Mouse (Mus musculus) embryonic facial prominence, embryonic 14.5 days (tissue): ENCODE data around the gene Reg4. TPM values are rescaled to one million over a fixed set of nuclear protein-coding genes. Genes with fewer than 3 reads are reported as not detected.

Experiments
- ATAC-seq: fragments of 200-750 bp; cut with Nextera tagmentation; 2 replicates; pipeline ENCODE4 v1.8.0; 2017; ENCODE audit warnings: low read depth, moderate number of reproducible peaks, moderate TSS enrichment
- DNase-seq: peaks from one replicate; pipeline ENCODE4 v3.0.0-alpha.2; 2015; ENCODE audit warnings: low spot score
- H3K27ac ChIP-seq: fragments of 300-500 bp; sonication (generic); replicated peaks from 2 replicates; pipeline ENCODE4 v1.5.1; 2014; ENCODE audit warnings: low read depth, mild to moderate bottlenecking, low read length, moderate library complexity
- H3K27me3 ChIP-seq: fragments of 300-500 bp; sonication (generic); replicated peaks from 2 replicates; pipeline ENCODE4 v1.6.1; 2014; ENCODE audit warnings: low read length; ENCODE audit not compliant: control insufficient read depth, insufficient read depth
- H3K36me3 ChIP-seq: fragments of 300-500 bp; sonication (generic); 2 replicates; pipeline ENCODE4 v1.6.1; 2014; ENCODE audit warnings: low read length, mixed read lengths; ENCODE audit not compliant: control insufficient read depth, insufficient read depth
- H3K4me1 ChIP-seq: fragments of 300-500 bp; sonication (generic); 2 replicates; pipeline ENCODE4 v1.6.1; 2014; ENCODE audit warnings: antibody characterized with exemption, low read length; ENCODE audit not compliant: control insufficient read depth, insufficient read depth
- H3K4me2 ChIP-seq: fragments of 300-500 bp; sonication (generic); 2 replicates; pipeline ENCODE4 v1.6.1; 2014; ENCODE audit warnings: low read depth, mild to moderate bottlenecking, low read length, moderate library complexity, mixed read lengths
- H3K4me3 ChIP-seq: fragments of 300-500 bp; sonication (generic); 2 replicates; pipeline ENCODE4 v1.5.1; 2014; ENCODE audit warnings: low read depth, mild to moderate bottlenecking, low read length
- H3K9ac ChIP-seq: fragments of 300-500 bp; sonication (generic); 2 replicates; pipeline ENCODE4 v1.6.1; 2014; ENCODE audit warnings: low read depth, mild to moderate bottlenecking, low read length, moderate library complexity, mixed read lengths
- H3K9me3 ChIP-seq: fragments of 300-500 bp; sonication (generic); 2 replicates; pipeline ENCODE4 v1.6.1; 2016; ENCODE audit warnings: low read length; ENCODE audit not compliant: control insufficient read depth
- WGBS: fragments of 180-500 bp; shearing (Covaris S2); extraction: QIAGEN DNeasy Blood & Tissue Kit; methylation state at CpG from one replicate; pipeline ENCODE4 v1.1.7; 2014; 5-methylcytosine and 5-hydroxymethylcytosine counted together
- polyA plus RNA-seq: library from polyadenylated mRNA; unstranded; fragments of >200 nt; fragmentation: Nextera tagmentation; extraction: Ambion mirVana; gene quantifications from 2 replicates; pipeline ENCODE4 v1.2.1, GENCODE M21; 2014

The Reg4 gene
- polyA plus RNA-seq, 1 experiment from 2014 or later = not detected

GRCm38 (mm10) chr3:98206977-98207376 is 15.0 kb upstream of the Reg4 start:
- H3K27ac ChIP-seq = no peak overlapping the region
- no peak for ATAC-seq
- no peak overlapping the region for H3K4me3 ChIP-seq
- H3K27me3 ChIP-seq = no peaks in the 10 kb centered on the region
- no peak for DNase-seq
- H3K36me3 ChIP-seq = no peaks in the 10 kb centered on the region
- no peak overlapping the region for H3K4me2 ChIP-seq
- H3K4me1 ChIP-seq = no peaks in the 10 kb centered on the region
- H3K9ac ChIP-seq = no peak overlapping the region; the same call in 1 of the 2 replicates
- H3K9me3 ChIP-seq = no peaks in the 10 kb centered on the region
- WGBS = 52% methylated on average over 3 of the region's 3 CpGs

- H3K36me3 ChIP-seq = no peaks in the 10 kb centered on the region
- DNase-seq = no peak
- no peak overlapping the region for H3K4me2 ChIP-seq
- no peak overlapping the region for H3K27ac ChIP-seq
- 81% methylated on average over 4 of the region's 4 CpGs for WGBS
- H3K9ac ChIP-seq = no peak overlapping the region
- no peaks in the 10 kb centered on the region for H3K27me3 ChIP-seq
- H3K9me3 ChIP-seq = no peaks in the 10 kb centered on the region
- no peaks in the 10 kb centered on the region for H3K4me1 ChIP-seq
- H3K4me3 ChIP-seq = no peak overlapping the region
- ATAC-seq = no peak
These were observed 12.8 kb upstream of the Reg4 start for GRCm38 (mm10) chr3:98209161-98209560.

GRCm38 (mm10) chr3:98210860-98211259 is 11.1 kb upstream of the Reg4 start:
- no peaks in the 10 kb centered on the region for H3K4me1 ChIP-seq
- no peak overlapping the region for H3K27ac ChIP-seq
- H3K9ac ChIP-seq = no peak overlapping the region
- H3K9me3 ChIP-seq = no peaks in the 10 kb centered on the region
- no peaks in the 10 kb centered on the region for H3K36me3 ChIP-seq
- ATAC-seq = no peak
- H3K4me3 ChIP-seq = no peak overlapping the region
- 66% methylated on average over 10 of the region's 10 CpGs for WGBS
- H3K27me3 ChIP-seq = no peaks in the 10 kb centered on the region
- no peak overlapping the region for H3K4me2 ChIP-seq
- DNase-seq = no peak

GRCm38 (mm10) chr3:98211301-98212081 is 10.5 kb upstream of the Reg4 start:
- 69% methylated on average over 7 of the region's 7 CpGs for whole genome bisulfite sequencing
- ATAC-seq = no peak
- no peaks in the 10 kb centered on the region for H3K4me1 ChIP-seq
- no peak overlapping the region for H3K4me2 ChIP-seq
- H3K4me3 ChIP-seq = no peak overlapping the region
- H3K36me3 ChIP-seq = no peaks in the 10 kb centered on the region
- no peak for DNase-seq
- no peaks in the 10 kb centered on the region for H3K27me3 ChIP-seq
- H3K9me3 ChIP-seq = no peaks in the 10 kb centered on the region
- H3K27ac ChIP-seq = no peak overlapping the region
- no peak overlapping the region for H3K9ac ChIP-seq

GRCm38 (mm10) chr3:98216296-98216695 is 5.7 kb upstream of the Reg4 start:
- ATAC-seq (no peak), DNase-seq (no peak)
- no peaks in the 10 kb centered on the region for H3K36me3 ChIP-seq
- H3K9ac ChIP-seq = no peak overlapping the region
- H3K27me3 ChIP-seq = no peaks in the 10 kb centered on the region
- H3K4me1 ChIP-seq = no peaks in the 10 kb centered on the region
- 68% methylated on average over 3 of the region's 3 CpGs for WGBS
- H3K27ac ChIP-seq = no peak overlapping the region
- no peak overlapping the region for H3K4me3 ChIP-seq
- no peaks in the 10 kb centered on the region for H3K9me3 ChIP-seq
- H3K4me2 ChIP-seq = no peak overlapping the region

GRCm38 (mm10) chr3:98223263-98223662 is 1.3 kb downstream of the Reg4 start:
- no peak overlapping the region for H3K4me3 ChIP-seq
- no peaks in the 10 kb centered on the region for H3K9me3 ChIP-seq
- H3K27me3 ChIP-seq = no peaks in the 10 kb centered on the region
- DNase-seq (no peak), ATAC-seq (no peak)
- H3K27ac ChIP-seq = no peak overlapping the region
- H3K9ac ChIP-seq = no peak overlapping the region
- H3K4me2 ChIP-seq = no peak overlapping the region
- no peaks in the 10 kb centered on the region for H3K36me3 ChIP-seq
- WGBS = 72% methylated on average over 3 of the region's 3 CpGs
- no peaks in the 10 kb centered on the region for H3K4me1 ChIP-seq

- Histone ChIP-seq H3K36me3 (no peaks in the 10 kb centered on the region), H3K4me3 (no peak overlapping the region), H3K9me3 (no peaks in the 10 kb centered on the region), H3K4me2 (no peak overlapping the region), H3K27ac (no peak overlapping the region), H3K27me3 (no peaks in the 10 kb centered on the region), H3K4me1 (no peaks in the 10 kb centered on the region), H3K9ac (no peak overlapping the region)
- ATAC-seq = peak; percentile 83
- peak; percentile 81 for DNase-seq
- 10% methylated on average over 9 of the region's 9 CpGs for WGBS
These were observed 2.0 kb downstream of the Reg4 start for GRCm38 (mm10) chr3:98223783-98224580.

- Histone ChIP-seq H3K36me3 (no peaks in the 10 kb centered on the region), H3K9me3 (no peaks in the 10 kb centered on the region), H3K27me3 (no peaks in the 10 kb centered on the region), H3K4me2 (no peak overlapping the region), H3K4me3 (no peak overlapping the region), H3K27ac (no peak overlapping the region), H3K4me1 (no peaks in the 10 kb centered on the region), H3K9ac (no peak overlapping the region)
- ATAC-seq = no peak
- 84% methylated on average over 7 of the region's 7 CpGs for WGBS
- no peak for DNase-seq
These were observed 3.0 kb downstream of the Reg4 start for GRCm38 (mm10) chr3:98224975-98225374.
